Mouse (Mus musculus): ENCODE measurements around the gene Btg1. TPM values are rescaled to one million over a fixed set of nuclear protein-coding genes. Genes with fewer than 3 reads are reported as not detected.
A peak's percentile ranks its signal among the peaks of the same experiment; 100 is the strongest.

Btg1 gene
- polyA plus RNA-seq (2017; shearing (Covaris generic)) = 100 to 1,000 TPM; 187 to 198 TPM

- peak; percentile 63 for ATAC-seq
These were observed at the start of gene Btg1 for GRCm38 (mm10) chr10:96616709-96617116. Gene Btg1, plus strand, starts transcription at chr10:96617006.

- peak; percentile 55 for ATAC-seq
These were observed 47.3 kb upstream of the Btg1 start for GRCm38 (mm10) chr10:96569469-96569868.

DNA sequence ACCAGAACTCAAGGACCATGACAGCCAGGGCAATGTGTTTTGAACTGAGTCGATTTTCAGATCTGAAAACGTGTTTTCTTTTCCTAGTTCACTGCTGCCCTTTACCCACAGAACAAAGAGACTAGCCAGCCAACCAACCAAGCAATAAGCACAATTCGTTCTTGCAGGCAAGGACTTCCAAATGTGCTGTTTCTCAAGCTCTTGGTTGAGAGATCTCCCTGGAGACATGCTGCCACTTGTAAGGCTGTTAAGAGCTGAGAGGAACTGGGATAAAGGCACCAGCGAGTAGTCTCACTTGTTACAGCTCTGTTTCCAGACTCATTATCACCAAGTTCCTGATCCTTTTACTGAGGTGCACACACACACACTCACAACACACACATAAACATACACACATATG, 45.6 kb upstream of the Btg1 start:
- ATAC-seq = no peak

GRCm38 (mm10) chr10:96574786-96575185, 42.0 kb upstream of the Btg1 start:
- ATAC-seq = no peak

DNA sequence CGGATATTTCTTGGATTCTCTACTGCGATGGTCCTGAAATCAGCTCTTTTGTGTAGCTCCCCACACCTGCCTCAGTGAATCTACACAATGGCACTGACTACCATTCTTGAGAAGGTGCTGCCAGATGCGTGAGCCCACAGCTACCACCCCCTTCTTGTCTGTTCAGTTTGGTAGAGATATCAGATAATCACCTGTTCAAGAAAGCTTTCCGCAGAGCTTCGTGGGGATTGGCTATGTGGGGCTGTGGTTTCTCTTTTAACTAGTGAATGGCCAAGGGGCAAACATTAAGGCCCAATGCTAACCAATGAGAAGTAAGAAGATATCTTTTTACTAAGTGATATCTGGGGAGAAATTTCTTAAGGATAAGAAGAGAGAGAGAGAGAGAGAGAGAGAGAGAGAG, 41.5 kb upstream of the Btg1 start:
- ATAC-seq = peak; percentile 60

DNA sequence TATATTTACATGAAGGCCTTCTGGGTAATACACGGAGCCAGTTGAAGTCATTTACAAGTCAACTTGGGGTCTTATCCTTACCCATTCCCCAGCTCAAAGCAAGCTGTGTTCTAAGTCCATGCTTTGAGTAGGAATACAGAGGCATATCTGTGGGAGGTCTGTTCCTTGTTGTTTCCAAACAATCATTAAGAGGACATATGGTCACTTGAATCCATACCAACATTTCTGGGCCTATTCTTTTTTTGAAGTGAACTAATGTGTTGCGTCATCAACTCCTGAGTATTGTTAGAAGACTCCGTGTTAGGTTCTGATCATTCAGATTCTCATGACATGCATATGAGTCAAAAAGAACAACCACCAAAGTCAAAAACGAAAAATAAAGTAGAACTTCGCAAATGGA, 37.9 kb upstream of the Btg1 start:
- no peak for ATAC-seq

GRCm38 (mm10) chr10:96579436-96579835, 37.4 kb upstream of the Btg1 start:
- ATAC-seq = peak; percentile 60

DNA sequence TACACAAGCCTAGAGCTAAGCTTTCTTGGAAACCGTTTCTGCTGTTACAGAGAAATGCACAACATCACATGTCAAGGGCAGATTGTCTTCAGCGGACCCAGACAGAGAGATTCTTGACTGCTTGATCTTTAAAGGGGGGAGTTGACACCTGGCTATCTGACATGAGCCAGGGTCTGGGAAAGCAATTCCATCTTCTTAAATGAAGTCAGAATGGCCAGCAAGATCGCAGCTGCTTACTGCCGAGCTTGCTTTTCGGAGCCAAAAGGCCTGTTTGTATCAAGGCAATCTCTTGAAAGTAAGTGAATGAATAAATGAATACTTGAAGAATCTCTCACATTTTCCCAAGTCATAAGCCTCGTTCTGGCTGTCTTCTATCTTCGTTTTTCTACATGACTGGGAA, 36.6 kb upstream of the Btg1 start:
- no peak for ATAC-seq

GRCm38 (mm10) chr10:96581232-96581631, 35.6 kb upstream of the Btg1 start:
- peak; percentile 66 for ATAC-seq

DNA sequence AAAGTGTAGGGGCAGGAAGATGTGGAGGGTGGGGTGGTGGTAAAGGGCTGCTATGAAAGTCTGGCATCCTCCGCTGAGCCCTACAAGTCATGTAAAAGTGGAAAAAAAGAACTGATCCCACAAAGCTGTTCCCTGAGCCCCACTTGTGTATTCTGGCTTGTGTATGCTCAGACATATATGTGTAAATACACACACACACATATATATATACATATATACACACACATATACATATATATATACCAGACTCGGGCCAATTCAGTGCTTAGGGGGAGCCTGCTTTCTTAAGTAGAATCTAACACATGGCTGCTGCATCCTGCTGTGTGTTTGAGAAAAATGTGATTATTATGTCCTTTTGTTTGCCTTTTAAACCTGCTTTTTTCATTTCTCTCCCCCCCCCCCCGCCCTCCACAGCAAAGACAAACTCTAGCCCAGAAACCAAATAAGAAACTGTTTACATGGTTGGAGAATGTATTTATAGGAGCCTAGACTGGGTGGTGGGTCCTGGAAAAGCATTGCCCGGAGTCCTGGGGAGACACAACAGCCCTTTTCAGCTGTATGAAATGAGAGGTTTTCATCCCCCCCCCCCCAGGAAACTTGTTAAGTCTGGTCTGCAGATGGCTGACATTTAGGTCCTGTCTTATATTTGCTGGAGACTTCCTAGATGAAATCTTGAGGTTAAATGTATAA, 30.5 kb upstream of the Btg1 start:
- no peak for ATAC-seq

DNA sequence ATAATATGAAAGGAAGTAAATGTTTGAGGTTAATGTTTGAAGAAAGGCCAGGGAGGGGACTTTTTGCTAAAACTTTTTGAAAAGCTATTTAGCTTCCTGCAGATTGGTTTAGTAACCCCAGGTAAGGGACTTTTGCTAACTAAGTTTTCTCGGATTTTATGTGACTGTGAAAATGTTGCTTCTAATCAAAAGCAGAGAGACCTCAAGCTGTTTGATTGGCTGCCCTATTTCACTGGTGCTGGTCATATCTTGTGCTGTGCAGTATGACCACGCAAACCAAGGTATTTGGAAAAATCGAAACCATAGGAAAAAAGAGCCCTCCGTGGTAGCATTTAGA, 30.0 kb upstream of the Btg1 start:
- ATAC-seq = peak; percentile 62

DNA sequence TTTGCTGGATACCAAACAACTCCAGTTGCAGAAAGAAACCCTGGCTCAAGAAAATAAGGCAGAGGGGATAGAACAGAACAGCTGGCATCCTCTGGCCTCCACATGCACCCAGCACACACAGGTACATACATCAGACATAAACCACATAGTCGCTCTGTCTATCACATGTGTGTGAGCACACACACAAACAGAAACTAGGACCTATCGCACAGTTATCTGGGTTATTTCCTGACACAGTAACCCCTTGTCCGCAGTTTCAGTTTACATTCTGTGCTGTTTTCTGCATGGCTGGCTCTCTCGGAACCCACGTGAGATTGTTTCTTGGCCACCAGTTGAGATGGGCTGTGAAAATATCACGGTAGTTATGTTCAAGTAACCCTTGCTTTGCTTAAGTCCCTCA, 28.6 kb upstream of the Btg1 start:
- peak; percentile 60 for ATAC-seq

DNA sequence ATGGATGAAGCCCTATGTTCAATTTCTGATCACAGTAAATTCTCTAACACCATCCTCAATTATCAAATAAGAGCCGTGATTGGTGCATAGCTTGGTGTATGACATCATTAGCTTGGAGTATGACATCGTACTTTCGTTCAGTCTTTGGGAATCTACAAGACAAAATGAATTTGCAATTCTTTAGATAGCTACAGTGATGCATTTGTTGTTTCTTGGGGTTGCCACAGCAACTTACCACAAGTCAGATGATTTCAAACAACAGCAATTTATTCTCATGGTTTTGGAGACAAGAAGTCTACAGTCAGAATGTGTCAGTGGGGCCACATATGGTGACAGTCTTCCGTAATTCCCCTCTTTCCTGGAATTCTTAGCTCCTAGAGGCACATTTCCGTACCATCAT, 27.0 kb upstream of the Btg1 start:
- ATAC-seq = peak; percentile 40

DNA sequence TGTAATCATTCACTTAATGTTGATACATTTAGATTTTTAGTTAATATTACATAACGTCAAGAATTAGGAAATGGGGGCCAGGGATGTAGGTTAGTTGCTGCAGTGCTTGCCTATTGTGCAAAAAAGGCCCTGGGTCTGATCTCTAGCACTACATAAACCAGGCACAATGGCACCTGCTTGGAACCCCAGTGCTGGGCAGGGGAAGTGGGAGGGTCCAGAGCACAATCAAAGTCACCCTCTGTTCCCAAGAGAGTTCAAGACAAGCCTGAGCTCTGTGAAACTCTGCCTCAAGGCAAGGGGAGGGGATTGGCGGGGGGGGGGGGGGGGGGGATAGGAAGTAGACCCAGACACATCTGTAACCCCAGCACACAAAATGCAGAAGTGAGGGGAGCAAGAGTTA, 24.7 kb upstream of the Btg1 start:
- ATAC-seq = no peak

DNA sequence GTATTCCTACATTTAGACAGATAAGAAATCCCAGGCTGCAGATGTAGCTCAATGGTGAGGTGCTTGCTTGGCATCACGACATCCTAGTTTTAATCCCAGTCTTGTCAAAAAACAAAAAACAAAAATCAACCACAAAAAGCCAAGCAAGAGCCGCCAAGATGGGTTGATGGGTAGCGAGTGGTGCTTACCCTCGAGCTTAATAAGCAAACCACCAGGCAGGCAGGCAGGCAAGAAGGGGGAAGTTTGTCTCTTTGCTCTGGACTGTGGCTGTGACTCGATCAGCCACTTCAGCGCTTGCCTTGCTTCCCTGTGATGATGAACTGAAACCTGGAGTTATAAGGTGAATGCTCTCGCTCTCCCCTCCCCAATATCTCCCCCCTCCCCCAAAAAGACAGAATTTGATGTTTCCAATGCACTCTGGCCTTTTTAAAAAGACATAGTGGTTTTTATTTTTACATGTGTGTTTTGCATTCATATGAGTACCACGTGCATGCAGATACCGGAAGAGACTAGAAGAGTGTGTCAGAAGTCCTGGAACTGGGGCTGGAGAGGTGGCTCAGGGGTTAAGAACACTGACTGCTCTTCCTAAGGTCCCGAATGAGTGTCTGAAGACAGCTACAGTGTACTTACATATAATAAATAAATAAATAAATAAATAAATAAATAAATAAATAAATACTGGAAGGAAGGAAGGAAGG, 21.2 kb upstream of the Btg1 start:
- ATAC-seq = no peak

- no peak for ATAC-seq
These were observed 20.4 kb upstream of the Btg1 start for GRCm38 (mm10) chr10:96596411-96596810.

DNA sequence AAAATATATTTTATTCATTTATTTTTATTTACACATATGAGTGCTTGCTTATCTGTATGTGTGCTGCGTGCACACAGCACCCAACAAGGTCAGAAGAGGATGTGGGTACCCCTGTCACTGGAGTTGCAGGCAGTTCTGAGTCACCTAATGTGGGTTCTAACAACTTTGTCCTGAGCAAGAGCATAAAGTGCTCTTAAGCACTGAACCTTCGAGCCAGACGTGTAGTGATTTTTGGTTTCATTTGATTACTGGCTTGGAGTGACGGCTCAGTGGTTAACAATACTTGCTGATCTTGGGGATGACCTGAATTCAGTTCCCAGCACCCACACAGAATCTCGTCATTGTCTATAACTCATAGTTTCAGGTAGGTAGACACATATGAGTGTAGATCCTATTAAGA, 17.2 kb upstream of the Btg1 start:
- peak; percentile 96 for ATAC-seq

GRCm38 (mm10) chr10:96601670-96602069, 15.1 kb upstream of the Btg1 start:
- no peak for ATAC-seq

GRCm38 (mm10) chr10:96602339-96602738, 14.5 kb upstream of the Btg1 start:
- no peak for ATAC-seq

DNA sequence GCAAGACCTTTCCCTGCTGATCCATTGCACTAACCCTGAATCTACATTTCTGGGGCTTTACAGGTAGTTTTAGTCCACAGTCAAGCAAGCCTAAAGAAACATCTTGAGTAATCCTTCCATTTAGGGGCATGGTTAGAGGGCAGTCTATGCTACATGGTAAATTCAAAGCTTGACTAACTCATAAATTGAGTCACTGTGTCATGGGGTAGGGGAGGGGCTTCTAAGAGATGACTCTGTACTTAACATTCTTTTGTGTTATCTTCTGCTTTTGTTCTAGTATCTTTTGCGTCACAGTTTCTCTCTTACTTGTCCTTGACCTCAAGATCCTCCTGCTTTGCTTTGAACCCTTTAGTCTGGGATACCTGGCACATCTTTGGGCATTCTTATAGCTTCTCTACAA, 11.6 kb upstream of the Btg1 start:
- no peak for ATAC-seq

GRCm38 (mm10) chr10:96605856-96606255, 10.9 kb upstream of the Btg1 start:
- ATAC-seq = no peak

GRCm38 (mm10) chr10:96607617-96608185, 9.1 kb upstream of the Btg1 start:
- no peak for ATAC-seq

- ATAC-seq = peak; percentile 82
These were observed 7.2 kb upstream of the Btg1 start for GRCm38 (mm10) chr10:96609356-96610345.
